Mouse (Mus musculus) hematopoietic stem cell, adult 5-6 weeks (primary cell): ENCODE results near the gene Klhl9. TPM values are rescaled to one million over a fixed set of nuclear protein-coding genes. Genes with fewer than 3 reads are reported as not detected.

Source experiments
- ATAC-seq, 2 experiments: fragments of 125-278 bp in 1 of 2; replicated peaks in 1 of 2; 2 replicates each; pipeline ENCODE4 v1.8.0; 2016 to 2017; ENCODE audit warnings: inconsistent platforms in 2 of 2, mild to moderate bottlenecking in 2 of 2, moderate number of reproducible peaks in 2 of 2, low read depth in 1 of 2, moderate TSS enrichment in 1 of 2; ENCODE audit not compliant: low FRiP score in 2 of 2, poor library complexity in 2 of 2, severe bottlenecking in 2 of 2, insufficient read depth in 1 of 2, low TSS enrichment in 1 of 2
- total RNA-seq: library from RNA; stranded (forward); fragments of 172-1452, 232-1000 nt; gene quantifications from 2 replicates; pipeline ENCODE4 v1.2.3, GENCODE M21; 2017

Klhl9 gene
- total RNA-seq, 1 experiment from 2014 or later = 115 TPM

DNA sequence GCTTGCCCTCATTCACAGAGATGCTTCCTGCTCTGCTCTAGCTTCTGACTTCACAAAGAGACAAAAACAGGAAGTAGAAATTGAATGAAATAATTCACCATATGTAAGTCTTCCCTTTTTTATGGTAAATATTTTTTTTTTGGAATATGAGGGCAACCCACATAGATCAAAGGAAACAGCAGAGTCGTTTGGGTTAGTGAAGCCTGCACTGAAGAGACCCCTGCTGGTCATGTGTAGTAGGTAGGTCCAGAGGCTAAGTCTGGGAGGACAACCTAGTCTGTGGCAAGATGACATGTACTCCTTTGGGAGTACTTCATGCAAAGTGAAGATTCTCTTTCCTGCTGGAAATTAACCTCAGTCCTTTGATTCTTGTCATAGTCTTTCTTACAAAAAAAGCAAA, 5.1 kb upstream of the Klhl9 start:
- peak; percentile 92 to 94 for ATAC-seq

DNA sequence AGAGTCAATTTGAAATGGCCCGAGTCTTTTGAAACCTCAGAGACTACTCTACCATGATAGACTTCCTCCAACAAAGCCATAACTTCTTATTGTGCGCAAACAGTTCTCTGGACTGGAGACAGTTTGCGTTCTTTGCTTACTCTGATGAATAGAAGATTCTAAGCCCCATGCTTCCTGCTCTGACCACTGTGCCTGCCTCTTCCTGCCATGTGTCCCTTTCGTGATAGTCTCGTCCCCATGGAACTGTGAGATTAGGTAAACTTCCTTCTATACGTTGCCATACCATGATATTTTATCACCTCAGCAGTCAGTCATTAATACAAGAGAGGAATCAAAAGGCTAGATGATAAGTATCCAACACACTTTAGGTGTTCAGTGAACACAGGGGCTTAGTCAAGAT, 4.5 kb upstream of the Klhl9 start:
- ATAC-seq = no peak

DNA sequence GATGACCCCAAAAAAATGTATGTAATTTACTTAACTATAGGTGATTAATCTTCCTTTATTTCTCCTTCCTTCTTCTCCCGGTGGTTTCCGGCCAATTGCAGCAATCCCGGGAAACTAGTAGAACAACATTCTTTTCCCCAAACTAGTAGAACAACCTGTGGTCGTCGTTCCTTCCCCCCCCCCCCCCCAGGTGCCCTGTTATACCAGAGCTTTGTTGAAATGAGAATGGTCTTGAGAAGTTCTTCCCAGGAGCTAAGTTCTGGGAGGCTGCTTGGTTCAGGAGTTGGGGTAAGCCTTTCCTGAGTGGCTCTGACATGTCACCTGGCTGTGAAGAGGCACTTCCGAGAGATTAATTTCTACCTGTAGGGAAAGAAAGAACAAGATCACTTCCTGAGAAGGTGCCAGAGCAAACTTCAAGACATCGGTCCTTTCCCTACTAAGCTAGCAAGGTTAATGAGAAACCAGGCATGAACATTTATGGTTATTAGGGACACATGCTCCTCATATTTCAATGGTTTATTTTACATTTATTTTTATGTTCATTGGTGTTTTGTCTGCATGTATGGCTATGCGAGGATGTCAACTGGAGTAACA, 1.3 kb upstream of the Klhl9 start:
- ATAC-seq = no peak

DNA sequence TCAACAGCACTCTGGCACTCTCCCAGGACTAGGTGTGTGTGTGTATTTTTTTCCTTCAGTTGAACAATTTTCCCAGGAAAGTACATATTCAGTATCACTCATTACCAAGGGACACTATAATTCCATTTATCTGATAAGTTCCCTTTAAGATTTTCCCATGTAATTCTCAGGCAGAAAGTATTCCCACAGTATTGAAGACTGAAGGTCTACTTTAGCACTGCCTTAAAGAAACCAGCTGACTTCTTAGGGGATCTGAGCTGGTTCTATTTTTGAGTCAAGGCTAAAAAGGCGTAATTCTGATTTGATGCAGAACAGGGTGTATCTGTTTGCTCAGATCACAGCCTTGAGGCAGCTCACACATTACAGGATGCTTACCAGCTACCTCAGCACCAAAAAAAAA, 3.5 kb downstream of the Klhl9 start:
- ATAC-seq = no peak

DNA sequence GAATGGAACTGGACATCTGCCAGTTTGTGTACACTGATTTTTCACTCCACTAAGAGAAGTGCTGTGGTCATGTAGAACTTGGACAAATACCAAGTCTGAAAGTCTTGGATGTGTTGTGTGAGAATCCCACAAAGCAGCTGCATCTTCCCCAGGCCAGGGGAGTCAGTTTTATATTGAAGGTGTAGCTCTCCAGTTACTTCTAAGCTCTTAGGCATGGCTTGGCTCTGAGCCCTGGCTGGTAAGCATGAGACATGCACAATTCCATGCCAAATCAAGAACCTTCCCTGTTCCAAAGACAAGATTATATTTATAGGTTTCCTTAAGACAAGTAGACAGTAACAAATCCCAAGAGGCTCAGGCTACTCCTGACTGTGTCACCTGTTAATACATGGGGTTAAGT, 7.2 kb downstream of the Klhl9 start:
- no peak for ATAC-seq

DNA sequence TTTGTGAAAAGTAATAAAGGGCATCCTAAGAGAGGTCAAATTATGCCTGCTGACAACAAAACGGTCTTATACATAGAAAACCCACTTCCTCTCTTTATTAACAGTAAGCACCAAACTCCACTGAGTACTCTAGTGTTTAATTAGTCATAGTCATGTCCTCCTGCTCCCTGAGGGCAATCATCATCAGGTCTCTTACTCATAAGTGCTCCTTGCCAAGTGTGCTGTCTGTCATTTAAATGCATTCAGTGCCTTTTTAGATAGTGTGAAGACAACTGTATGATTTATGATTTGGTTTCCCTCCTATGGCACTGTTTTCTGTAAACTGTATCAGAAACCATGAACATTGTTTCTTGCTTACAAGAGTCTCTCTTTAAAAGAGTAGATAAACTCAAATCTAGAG, 8.0 kb downstream of the Klhl9 start:
- ATAC-seq = no peak

DNA sequence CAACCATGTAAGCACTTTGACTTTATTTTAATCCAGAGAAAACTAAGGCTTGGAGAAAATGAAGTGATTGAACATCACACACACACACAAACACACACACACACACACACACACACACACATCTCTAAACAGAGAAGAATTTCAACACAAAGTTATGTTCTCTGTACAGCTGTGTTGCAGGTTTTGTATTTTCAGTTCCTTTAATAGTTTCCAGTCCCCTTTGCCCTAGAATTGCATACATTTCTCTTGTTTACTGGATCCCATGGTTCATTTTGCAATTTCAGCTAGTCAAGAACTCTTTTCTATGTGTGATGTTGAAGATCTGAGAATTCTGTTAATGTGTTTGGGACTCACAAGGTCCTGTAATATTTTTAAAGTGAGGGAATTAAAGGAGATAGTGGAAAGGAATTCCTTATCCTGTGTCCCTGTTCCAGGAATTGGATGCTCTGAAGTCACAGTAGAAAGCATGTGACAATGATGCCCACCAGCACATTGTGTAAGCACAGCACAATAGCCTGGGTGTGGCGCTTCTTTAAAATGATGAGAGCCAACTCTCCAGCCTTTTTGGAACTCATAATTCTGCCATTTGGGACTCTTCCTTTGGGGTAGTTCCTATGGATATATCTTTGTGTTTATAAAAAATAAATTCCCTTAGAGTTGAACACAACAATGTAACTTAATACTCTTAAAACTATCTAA, 15.0 kb downstream of the Klhl9 start:
- ATAC-seq = no peak; a peak in 1 of 4 replicates

DNA sequence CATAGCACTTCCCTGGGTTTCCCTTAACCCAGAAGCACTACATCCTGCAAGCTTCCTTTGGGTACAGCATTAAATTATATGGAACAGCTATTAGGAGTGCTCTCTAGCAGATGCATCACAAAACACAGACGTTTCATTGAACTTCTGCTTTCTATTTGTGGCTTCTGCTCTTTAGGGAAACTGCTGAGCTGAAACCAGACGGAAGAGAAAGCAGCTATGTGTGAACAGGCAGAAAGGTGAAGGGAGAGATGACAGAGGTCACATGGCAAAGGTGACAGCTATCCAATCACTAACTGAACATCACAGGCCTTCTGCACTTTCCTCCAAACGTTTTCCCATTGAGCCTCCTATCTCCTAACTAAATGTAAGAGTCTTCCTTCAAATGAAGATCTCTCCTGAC, 16.3 kb downstream of the Klhl9 start:
- peak; percentile 69 to 78 for ATAC-seq

DNA sequence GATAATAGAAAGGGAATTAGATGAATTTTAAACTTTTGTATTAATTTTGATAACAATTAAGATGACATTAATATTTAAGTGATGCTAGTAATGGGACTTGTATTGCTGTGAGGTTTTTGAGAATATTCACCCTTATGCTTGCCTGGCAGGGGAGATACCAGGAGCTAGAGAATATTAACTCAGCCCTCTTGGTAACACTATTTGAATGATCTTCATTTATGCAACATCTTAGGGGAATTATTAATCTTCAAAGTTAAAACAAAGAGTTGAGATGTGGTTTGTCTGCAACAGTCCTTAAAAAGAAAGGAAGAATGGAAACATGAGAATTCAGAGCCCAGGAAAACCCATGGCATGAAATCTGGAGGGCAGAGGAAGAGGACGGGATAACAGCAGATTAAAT, 23.0 kb downstream of the Klhl9 start:
- no peak for ATAC-seq

DNA sequence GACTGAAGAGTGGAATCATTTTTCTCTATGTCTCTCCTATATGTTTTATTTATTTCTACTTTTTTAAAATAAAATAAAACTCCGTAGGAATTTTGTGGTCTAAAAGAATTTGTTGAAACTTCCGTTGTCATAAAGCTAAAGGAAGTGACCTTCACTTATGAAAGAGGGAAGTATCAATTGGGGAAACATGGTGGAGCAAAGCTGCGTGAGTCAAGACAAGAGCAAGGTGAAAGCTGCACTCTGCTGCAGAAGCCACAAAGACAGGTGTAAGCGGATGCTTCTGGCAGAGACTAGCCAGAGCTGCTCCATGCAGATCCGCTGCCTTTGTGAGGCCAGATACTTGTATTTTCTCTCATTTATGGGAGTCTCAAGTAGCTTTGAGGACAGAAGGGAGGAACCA, 23.5 kb downstream of the Klhl9 start:
- ATAC-seq = peak; percentile 42 to 57; a peak in 2 of 4 replicates

DNA sequence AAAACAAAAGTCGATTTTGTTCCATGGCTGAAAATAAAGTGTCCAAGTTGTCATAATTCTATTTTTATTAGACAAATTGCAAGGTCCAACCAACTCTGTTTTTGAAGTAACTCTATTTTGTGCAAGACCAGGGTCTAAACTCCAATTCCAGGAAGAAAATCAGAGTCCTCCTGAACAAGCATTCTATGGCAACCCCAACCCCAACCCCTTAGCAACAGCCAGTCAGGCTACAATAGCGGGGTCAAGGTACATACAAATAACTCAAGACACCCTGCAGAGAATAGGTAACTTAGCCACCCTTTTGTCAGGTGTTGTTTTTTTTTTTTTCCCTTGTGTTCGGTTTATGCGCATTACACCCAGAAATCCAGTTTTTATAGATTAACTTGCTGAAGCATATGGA, 24.5 kb downstream of the Klhl9 start:
- no peak for ATAC-seq

DNA sequence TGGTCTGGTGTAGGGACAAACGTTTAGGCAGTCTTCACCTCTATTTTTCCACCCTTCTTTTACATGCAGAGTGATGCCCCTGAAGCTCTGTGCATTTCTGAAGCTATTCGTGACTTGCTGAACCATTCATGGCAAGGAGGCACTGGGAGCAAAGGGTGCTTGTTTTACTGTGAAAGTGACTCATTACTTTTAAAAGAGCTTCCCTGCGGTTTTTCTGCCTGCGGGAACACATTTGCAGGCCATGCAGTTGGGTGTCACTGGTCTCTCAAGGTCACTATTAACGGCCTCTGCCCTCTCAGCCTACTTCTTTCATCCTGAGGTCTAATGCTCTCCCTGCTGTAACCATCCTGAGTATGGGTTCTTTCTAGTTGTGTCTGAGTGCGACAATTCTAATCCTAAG, 25.2 kb downstream of the Klhl9 start:
- no peak for ATAC-seq

DNA sequence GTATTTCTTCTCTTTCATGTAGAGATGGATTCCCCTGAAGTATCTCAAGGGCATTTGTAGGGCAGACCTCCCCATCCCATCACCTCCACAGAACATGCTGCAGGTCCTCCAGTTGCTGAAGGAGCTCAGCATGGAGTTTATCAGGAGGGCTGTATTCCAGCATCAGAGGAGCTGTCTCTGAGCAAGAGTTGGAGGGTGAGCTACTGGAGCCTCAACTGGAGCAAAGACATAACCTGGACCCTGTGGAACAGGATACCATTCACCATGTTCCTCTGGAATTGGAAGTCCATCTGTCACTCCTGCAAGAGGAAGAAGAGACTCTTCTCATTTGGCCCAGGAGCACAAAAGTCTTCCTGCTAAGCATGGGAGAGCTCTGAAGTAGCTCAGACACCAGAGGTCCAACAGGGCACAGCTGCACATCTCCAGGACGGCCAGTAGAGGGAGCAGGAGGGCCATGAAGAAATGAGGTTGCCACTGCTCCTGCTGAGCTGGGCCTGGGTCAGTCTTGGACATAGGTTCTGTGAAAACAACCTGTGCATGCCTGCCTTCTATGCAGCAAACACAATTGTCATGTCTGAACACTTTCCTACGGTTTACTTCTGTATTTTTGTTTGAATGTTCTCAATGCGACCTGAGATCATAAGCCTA, 25.9 kb downstream of the Klhl9 start:
- ATAC-seq = peak; percentile 75 to 93

DNA sequence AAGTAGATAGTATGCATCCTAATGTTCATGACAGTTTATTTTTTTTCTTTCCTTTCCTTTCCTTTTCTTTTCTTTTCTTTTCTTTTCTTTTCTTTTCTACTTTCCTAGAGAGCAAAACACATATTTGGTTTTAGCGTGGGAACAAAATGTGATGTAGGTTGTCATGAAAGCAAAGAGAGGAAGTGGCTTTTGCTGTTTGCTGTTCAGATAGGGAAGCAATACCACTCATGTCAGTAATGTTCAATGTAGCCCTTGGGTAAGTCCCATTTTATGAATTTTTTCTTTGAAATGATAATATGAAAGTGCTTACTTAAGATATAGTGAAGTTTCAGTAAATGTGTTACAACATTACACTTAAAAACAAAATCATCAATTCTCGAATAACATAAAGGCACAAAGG, 28.9 kb downstream of the Klhl9 start:
- peak; percentile 58 to 65; a peak in 3 of 4 replicates for ATAC-seq

DNA sequence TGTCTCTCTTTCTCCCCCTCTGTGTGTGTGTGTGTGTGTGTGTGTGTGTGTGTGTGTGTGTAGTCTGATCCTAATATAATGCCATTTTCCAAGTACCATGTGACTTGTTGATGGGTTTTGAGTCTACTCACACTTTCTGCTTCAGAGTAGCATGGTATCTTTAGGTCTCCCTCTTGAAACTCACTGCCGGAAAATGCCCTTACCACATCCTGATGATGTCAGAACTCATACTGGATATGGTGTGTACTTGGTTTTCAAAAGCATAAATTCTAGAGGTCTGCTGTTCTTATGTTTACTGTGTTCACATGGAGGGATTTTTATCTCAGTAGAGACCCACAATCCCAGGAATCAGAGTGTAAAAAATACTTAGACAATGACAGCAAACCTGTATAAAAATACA, 29.7 kb downstream of the Klhl9 start:
- ATAC-seq = peak; percentile 43 to 55; a peak in 3 of 4 replicates

DNA sequence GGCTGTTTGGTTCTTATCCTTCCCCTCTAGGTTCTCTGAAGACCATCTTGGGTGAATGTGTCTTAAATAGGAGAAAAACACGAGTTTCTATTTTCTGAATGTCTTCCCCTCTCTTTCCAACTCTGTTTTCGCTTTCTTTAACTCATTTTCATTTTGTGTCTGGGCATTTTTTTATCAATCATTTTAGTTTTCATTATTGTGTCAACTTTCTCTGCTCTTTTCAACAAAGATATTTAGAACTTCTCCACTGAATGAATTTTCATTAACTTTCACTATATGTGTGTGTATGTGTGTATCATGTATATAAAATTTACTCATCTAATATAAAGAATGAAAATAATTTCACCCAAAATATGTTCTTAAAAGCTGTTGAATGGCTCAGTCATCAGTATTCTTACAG, 31.0 kb downstream of the Klhl9 start, which contains the start of gene Ifnab:
Gene Ifnab (minus strand): TSS at position 101 of the 400 bp plus-strand sequence.
- ATAC-seq = no peak

DNA sequence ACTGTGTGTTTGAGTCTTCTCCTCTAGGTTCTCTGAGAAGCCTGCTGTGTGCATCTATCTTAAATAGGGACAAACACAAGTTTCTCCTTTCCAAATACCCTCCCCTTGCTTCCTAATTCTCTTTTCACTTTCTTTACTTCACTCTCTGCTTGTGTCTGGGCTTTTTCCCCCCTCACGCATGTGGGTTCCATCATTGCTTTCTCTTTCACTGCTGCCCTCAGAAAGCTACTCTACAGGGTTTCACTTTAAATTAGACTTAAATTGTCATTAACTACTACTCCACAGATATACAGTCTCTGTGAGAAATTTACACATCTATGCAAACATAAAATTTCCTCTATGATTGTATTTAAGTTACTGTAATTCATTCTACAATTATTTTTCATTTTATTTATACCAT, 38.5 kb downstream of the Klhl9 start, which contains the start of gene Ifna2:
Gene Ifna2 (minus strand): TSS at position 101 of the 400 bp plus-strand sequence.
- ATAC-seq = no peak; a peak in 1 of 4 replicates

DNA sequence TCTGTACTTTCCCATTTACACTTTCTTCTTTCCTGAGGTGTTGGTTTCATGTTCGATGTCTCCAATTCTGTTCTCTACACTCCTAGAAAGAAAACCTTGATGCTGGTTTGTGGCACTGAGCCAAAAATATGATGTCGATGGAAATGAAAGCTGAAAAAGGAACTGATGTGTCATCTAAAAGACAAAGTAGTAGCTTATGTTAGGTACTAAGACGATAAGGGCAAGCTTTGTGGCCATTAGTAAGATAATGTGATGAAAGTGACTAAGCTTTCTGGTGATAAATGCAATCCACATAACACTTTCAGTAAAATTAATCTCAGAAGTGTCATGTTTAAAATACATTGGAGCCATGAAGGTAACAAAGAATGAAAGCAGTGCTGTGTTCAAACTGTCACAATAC, 40.9 kb downstream of the Klhl9 start:
- ATAC-seq = no peak
